Mouse (Mus musculus) testis, adult 2 months (tissue): ENCODE measurements at regions not wholly inside any gene's neighbourhood (a gene's known extent, or its start where the extent isn't known, plus 50 kb on each side); places are given as distances from the start of the nearest gene placed in this dataset.

Experiments used
- H3K27ac ChIP-seq: fragments of 200-500 bp; 2 replicates; pipeline ENCODE4 v1.5.1; 2012; ENCODE audit warnings: low read depth, low read length; ENCODE audit not compliant: control insufficient read depth, insufficient read depth
- H3K27me3 ChIP-seq: fragments of 200-500 bp; 2 replicates; pipeline ENCODE4 v1.6.1; 2012; ENCODE audit warnings: mild to moderate bottlenecking, low read length, moderate library complexity; ENCODE audit not compliant: control insufficient read depth, insufficient read depth
- H3K36me3 ChIP-seq: fragments of 200-500 bp; 2 replicates; pipeline ENCODE4 v1.6.1; 2012; ENCODE audit warnings: mild to moderate bottlenecking, low read length; ENCODE audit not compliant: control insufficient read depth, insufficient read depth
- H3K4me1 ChIP-seq: fragments of 200-500 bp; 2 replicates; pipeline ENCODE4 v1.6.1; 2012; ENCODE audit warnings: low read length; ENCODE audit not compliant: control insufficient read depth, insufficient read depth
- H3K4me3 ChIP-seq: fragments of 200-500 bp; 2 replicates; pipeline ENCODE4 v1.5.1; 2012; ENCODE audit warnings: low read depth, mild to moderate bottlenecking, low read length, moderate library complexity, mixed read lengths; ENCODE audit not compliant: control insufficient read depth
- CTCF ChIP-seq: fragments of 200-500 bp; IDR thresholded peaks from 2 replicates; pipeline ENCODE4 v1.5.1; 2012; ENCODE audit warnings: low read depth, mild to moderate bottlenecking, inconsistent platforms, low read length, moderate library complexity; ENCODE audit not compliant: control insufficient read depth, insufficient read depth, insufficient replicate concordance
- POLR2A ChIP-seq: fragments of 200-500 bp; IDR thresholded peaks from 2 replicates; pipeline ENCODE4 v1.6.1; 2012; ENCODE audit warnings: low read depth, mild to moderate bottlenecking, inconsistent platforms, low read length, moderate library complexity; ENCODE audit not compliant: control insufficient read depth

DNA sequence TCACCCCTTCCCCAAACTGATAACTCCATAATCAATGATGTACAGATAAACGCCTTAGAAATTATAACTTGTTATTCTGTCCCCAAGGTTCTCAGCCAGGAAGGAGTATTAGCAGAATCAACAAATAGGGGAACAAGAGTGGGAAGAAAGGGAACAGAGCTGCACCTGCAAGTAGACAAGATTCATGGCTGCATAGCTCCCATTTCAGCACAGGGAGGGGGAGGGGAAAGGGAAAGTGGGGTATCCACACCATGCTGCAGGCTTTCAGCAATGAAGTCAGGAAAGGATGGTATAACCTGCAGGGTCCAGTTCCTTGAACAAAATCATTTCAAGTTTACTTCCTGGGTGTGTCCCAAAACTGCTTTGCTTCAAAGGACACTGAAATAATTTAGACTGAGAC is 610.5 kb downstream of the Tox3 start:
- Histone ChIP-seq H3K4me3 (no peak overlapping the region), H3K4me1 (no peaks in the 10 kb centered on the region), H3K36me3 (no peaks in the 10 kb centered on the region), H3K27me3 (no peaks in the 10 kb centered on the region), H3K27ac (no peak overlapping the region)
- no peak for TF ChIP-seq POLR2A
- no peak for TF ChIP-seq CTCF

GRCm38 (mm10) chr8:89727252-89727651 is 620.9 kb downstream of the Tox3 start:
- Histone ChIP-seq H3K27ac (no peak overlapping the region), H3K27me3 (no peaks in the 10 kb centered on the region), H3K36me3 (no peaks in the 10 kb centered on the region), H3K4me1 (no peaks in the 10 kb centered on the region), H3K4me3 (no peak overlapping the region)
- no peak for TF ChIP-seq CTCF
- TF ChIP-seq POLR2A: no peak

- no peak overlapping the region for H3K27ac ChIP-seq
- H3K27me3 ChIP-seq: no peaks in the 10 kb centered on the region
- H3K4me3 ChIP-seq: no peak overlapping the region
- H3K36me3 ChIP-seq: no peaks in the 10 kb centered on the region
- no peaks in the 10 kb centered on the region for H3K4me1 ChIP-seq
- TF ChIP-seq POLR2A (no peak), CTCF (no peak)
These were observed 626.3 kb downstream of the Tox3 start for GRCm38 (mm10) chr8:89721684-89722305.

- H3K4me1 ChIP-seq: no peaks in the 10 kb centered on the region
- no peak overlapping the region for H3K4me3 ChIP-seq
- no peaks in the 10 kb centered on the region for H3K36me3 ChIP-seq
- no peak overlapping the region for H3K27ac ChIP-seq
- no peaks in the 10 kb centered on the region for H3K27me3 ChIP-seq
- TF ChIP-seq POLR2A (no peak), CTCF (no peak)
These were observed 634.3 kb downstream of the Tox3 start for GRCm38 (mm10) chr8:89713880-89714279.

DNA sequence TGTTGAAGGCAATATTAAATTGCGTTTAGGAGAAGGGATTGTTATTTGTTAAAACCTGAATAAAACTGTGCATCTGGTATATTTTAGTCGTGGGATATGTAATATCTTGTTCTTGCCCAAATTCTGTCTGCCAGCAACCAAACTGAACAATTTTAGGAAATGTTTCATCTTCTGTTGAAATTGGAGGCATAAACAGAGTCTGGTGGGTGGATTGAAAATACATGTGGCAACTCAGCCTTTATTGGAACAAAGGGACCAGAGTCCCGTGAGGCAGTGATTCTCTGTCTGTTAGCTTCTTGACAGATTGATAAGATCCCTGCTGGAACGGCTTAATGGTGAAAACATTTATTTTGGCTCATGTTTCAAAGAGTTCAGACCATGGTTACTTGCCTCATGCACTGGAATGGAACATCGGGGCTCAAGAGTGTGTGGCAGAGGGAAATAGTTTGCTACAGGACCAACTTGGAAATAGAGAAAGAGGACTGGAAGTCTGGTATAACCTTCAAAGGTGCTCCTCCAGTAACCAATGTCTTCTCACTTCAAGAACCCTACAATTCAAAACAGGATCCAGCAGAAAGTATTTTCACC is 640.7 kb downstream of the Tox3 start:
- no peak for TF ChIP-seq POLR2A
- no peak for TF ChIP-seq CTCF
- no peak overlapping the region for H3K27ac ChIP-seq
- no peaks in the 10 kb centered on the region for H3K36me3 ChIP-seq
- no peaks in the 10 kb centered on the region for H3K4me1 ChIP-seq
- H3K4me3 ChIP-seq: no peak overlapping the region
- no peaks in the 10 kb centered on the region for H3K27me3 ChIP-seq

- no peak for TF ChIP-seq CTCF
- TF ChIP-seq POLR2A: no peak
- H3K36me3 ChIP-seq: no peaks in the 10 kb centered on the region
- peaks cover 8% of the 10 kb centered on the region for H3K4me1 ChIP-seq
- H3K4me3 ChIP-seq: no peak overlapping the region
- no peaks in the 10 kb centered on the region for H3K27me3 ChIP-seq
- no peak overlapping the region for H3K27ac ChIP-seq
These were observed 641.7 kb upstream of the Sall1 start for GRCm38 (mm10) chr8:89685696-89686095.

GRCm38 (mm10) chr8:89680937-89681336 is 637.0 kb upstream of the Sall1 start:
- Histone ChIP-seq H3K36me3 (no peaks in the 10 kb centered on the region), H3K27me3 (no peaks in the 10 kb centered on the region), H3K27ac (no peak overlapping the region), H3K4me3 (no peak overlapping the region), H3K4me1 (peaks cover 8% of the 10 kb centered on the region)
- TF ChIP-seq POLR2A (no peak), CTCF (no peak)
